In genomic region chr19:23162387-23162809, GRCm38 (mm10) we compare ENCODE assay signal across 9 mouse cellular contexts. TPM values are rescaled to one million over a fixed set of nuclear protein-coding genes. Genes with fewer than 3 reads are reported as not detected.
DNase-seq lines count a peak whose midpoint lies in the region; ATAC-seq and TF ChIP-seq lines count a peak whose summit lies in the region.
"Had no signal": no experiment of that assay in that cellular context is flagged by ENCODE, and none has a peak within 500 bp of the region (broad histone marks: within the 10 kb centered on the region; RNA-seq: fewer than 3 reads in every experiment).

No protein-coding gene starts in this region.

- H3K4me2 ChIP-seq in kidney, postnatal 0 days (ENCODE audit: low read length), result no peak overlapping the region
- H3K4me2 ChIP-seq: lung, embryonic 15.5 days had no signal

- H3K36me3 ChIP-seq in kidney, postnatal 0 days (ENCODE audit: insufficient read depth, low read length), result 0 out of 2 replicates have a peak, but pooled peaks cover 2% of the 10 kb centered on the region

- H3K27ac ChIP-seq in kidney, postnatal 0 days, result no peak overlapping the region
- H3K27ac ChIP-seq: lung, embryonic 15.5 days had no signal

- WGBS in kidney, postnatal 0 days, result 24% methylated on average over 8 of the region's 8 CpGs

- peak; percentile 73 for DNase-seq in cerebellum, adult 11-12 months
- no peak for DNase-seq in cerebellum, adult 11 months
- peak; percentile 52 for DNase-seq in kidney, postnatal 0 days (ENCODE audit: low spot score)
- no peak for DNase-seq in kidney, adult 9 months
- DNase-seq in brain, adult 2 months (ENCODE audit: low read depth, low spot score), result peak; percentile 93
- DNase-seq in kidney, postnatal 10 days, result peak; percentile 45
- no peak for DNase-seq in spleen, postnatal 4 days (ENCODE audit: low spot score in 2 of 2)
- DNase-seq in layer of hippocampus, adult 18-20 months (ENCODE audit: low spot score in 2 of 2), result no peak

- H3K4me3 ChIP-seq in kidney, postnatal 0 days (replicated peaks; ENCODE audit: low read depth, low read length), result no peak overlapping the region
- H3K4me3 ChIP-seq: lung, embryonic 15.5 days had no signal

- H3K9me3 ChIP-seq in kidney, postnatal 0 days (replicated peaks; ENCODE audit: low read length), result no peaks in the 10 kb centered on the region
- H3K9me3 ChIP-seq: lung, embryonic 15.5 days had no signal

- H3K9ac ChIP-seq in kidney, postnatal 0 days (ENCODE audit: low read depth, low read length), result no peak overlapping the region
- H3K9ac ChIP-seq: lung, embryonic 15.5 days had no signal

- no peaks in the 10 kb centered on the region for H3K4me1 ChIP-seq in kidney, postnatal 0 days (replicated peaks; ENCODE audit: insufficient read depth, low read length)

- H3K27me3 ChIP-seq in kidney, postnatal 0 days (ENCODE audit: insufficient read depth, low read length), result no peaks in the 10 kb centered on the region
- H3K27me3 ChIP-seq: lung, embryonic 15.5 days had no signal

- TF ChIP-seq CTCF in kidney, postnatal 0 days (IDR thresholded peaks at IDR 0.05; ENCODE audit: low read depth), result no peak

- no peak for ATAC-seq in kidney, postnatal 0 days (replicated peaks; ENCODE audit: low FRiP score, low read depth)

RNA-seq across cellular contexts. Expression of gene Klf9, which starts 21.4 kb away (rescaled TPM):
- 14.3 and 16.1 TPM in 2 replicates for polyA plus RNA-seq in kidney, postnatal 0 days (2015; fragmentation: Nextera tagmentation; extraction: Ambion mirVana)
- total RNA-seq in layer of hippocampus, adult 18-20 months (2021), result 100 to 1,000 TPM; 163 to 172 TPM

Comparison
In these comparisons a context has a peak if more than half of its experiments do, and no peak if none do; other contexts are left out.
1. DNase-seq: peak in cerebellum, adult 11-12 months (single experiment), kidney, postnatal 0 days (single experiment), brain, adult 2 months (single experiment) and kidney, postnatal 10 days (single experiment); none in cerebellum, adult 11 months (single experiment), kidney, adult 9 months (single experiment), spleen, postnatal 4 days (0 of 2) and layer of hippocampus, adult 18-20 months (0 of 2).